ENCODE assay signal across 8 mouse cellular contexts in genomic region chr6:4746036-4746695, GRCm38 (mm10). TPM values are rescaled to one million over a fixed set of nuclear protein-coding genes. Genes with fewer than 3 reads are reported as not detected.
DNase-seq lines count a peak whose midpoint lies in the region; ATAC-seq and TF ChIP-seq lines count a peak whose summit lies in the region.

No protein-coding gene starts in this region.

- H3K4me2 ChIP-seq in heart, postnatal 0 days (ENCODE audit: low read depth, low read length): peak overlapping the region; percentile 66
- peak overlapping the region; percentile 55 for H3K4me2 ChIP-seq in liver, embryonic 15.5 days
- peak overlapping the region; percentile 57 for H3K4me2 ChIP-seq in stomach, embryonic 14.5 days (replicated peaks; ENCODE audit: low read depth, low read length)

- DNase-seq in left cerebral cortex, postnatal 4 days: peak; percentile 32
- DNase-seq in left cerebral cortex, adult 9 months (ENCODE audit: low spot score in 2 of 2): no peak
- DNase-seq in cerebellum, postnatal 25 days: peak; percentile 28 to 49
- no peak for DNase-seq in heart, postnatal 0 days (ENCODE audit: low spot score)

- no peaks in the 10 kb centered on the region for H3K9me3 ChIP-seq in heart, postnatal 0 days (replicated peaks; ENCODE audit: control insufficient read depth, low read length)
- H3K9me3 ChIP-seq in liver, embryonic 15.5 days (replicated peaks): no peaks in the 10 kb centered on the region
- peaks cover 15% of the 10 kb centered on the region; the same call in 1 of the 2 replicates for H3K9me3 ChIP-seq in stomach, embryonic 14.5 days (ENCODE audit: control insufficient read depth, low read depth, low read length)

- H3K9ac ChIP-seq in heart, postnatal 0 days (replicated peaks; ENCODE audit: low read depth, low read length): peak overlapping the region; percentile 73
- no peak overlapping the region; the same call in 1 of the 2 replicates for H3K9ac ChIP-seq in liver, embryonic 15.5 days
- H3K9ac ChIP-seq in stomach, embryonic 14.5 days (replicated peaks; ENCODE audit: low read depth, low read length): peak overlapping the region; percentile 38; the same call in 1 of the 2 replicates

- H3K4me1 ChIP-seq in heart, postnatal 0 days (ENCODE audit: control insufficient read depth, insufficient read depth): no peaks in the 10 kb centered on the region
- peaks cover 9% of the 10 kb centered on the region; the same call in 1 of the 2 replicates for H3K4me1 ChIP-seq in liver, embryonic 15.5 days (replicated peaks)
- peaks cover 6% of the 10 kb centered on the region for H3K4me1 ChIP-seq in stomach, embryonic 14.5 days (ENCODE audit: control insufficient read depth, insufficient read depth, low read length)

- H3K4me3 ChIP-seq in heart, postnatal 0 days (ENCODE audit: low read depth, low read length): peak overlapping the region; percentile 54
- peak overlapping the region; percentile 49 for H3K4me3 ChIP-seq in liver, embryonic 15.5 days (replicated peaks)
- H3K4me3 ChIP-seq in stomach, embryonic 14.5 days (ENCODE audit: low read depth, low read length): peak overlapping the region; percentile 34

- intact Hi-C loops in left cerebral cortex, postnatal 4 days (cut with DNase I): loop anchor here (5.0 to 10.0 kb wide), 2 partner anchors 369 to 636 kb away; partner anchors contain the start of gene Asb4

- TF ChIP-seq EP300 in heart, postnatal 0 days (IDR thresholded peaks at IDR 0.05; ENCODE audit: low read depth): no peak

- no peak for ATAC-seq in heart, postnatal 0 days (ENCODE audit: insufficient read depth, low read depth)
- ATAC-seq in liver, embryonic 15.5 days (ENCODE audit: insufficient read depth): no peak
- ATAC-seq in stomach, embryonic 14.5 days (ENCODE audit: insufficient number of reproducible peaks, insufficient read depth, low FRiP score, low read depth): no peak
- no peak for ATAC-seq in erythroid progenitor cell, adult 5-6 weeks (replicated peaks; ENCODE audit: low FRiP score, poor library complexity, severe bottlenecking)
- no peak for ATAC-seq in frontal cortex, adult (ENCODE audit: low TSS enrichment)

- no peak for TF ChIP-seq CTCF in heart, postnatal 0 days (IDR thresholded peaks at IDR 0.05; ENCODE audit: low read depth)

- no peaks in the 10 kb centered on the region for H3K27me3 ChIP-seq in heart, postnatal 0 days (ENCODE audit: control insufficient read depth, insufficient read depth, low read length)
- peaks cover 33% of the 10 kb centered on the region for H3K27me3 ChIP-seq in liver, embryonic 15.5 days
- H3K27me3 ChIP-seq in stomach, embryonic 14.5 days (ENCODE audit: control insufficient read depth, insufficient read depth, low read length): no peaks in the 10 kb centered on the region

- 51% methylated on average over 22 of the region's 22 CpGs for WGBS in heart, postnatal 0 days
- 51% methylated on average over 22 of the region's 22 CpGs for WGBS in liver, embryonic 15.5 days (ENCODE audit: insufficient replicate concordance)
- WGBS in stomach, embryonic 14.5 days: 53% methylated on average over 22 of the region's 22 CpGs

- H3K27ac ChIP-seq in heart, postnatal 0 days (ENCODE audit: low read depth): peak overlapping the region; percentile 76
- no peak overlapping the region; the same call in 1 of the 2 replicates for H3K27ac ChIP-seq in liver, embryonic 15.5 days (replicated peaks)
- peak overlapping the region; percentile 11; the same call in 1 of the 2 replicates for H3K27ac ChIP-seq in stomach, embryonic 14.5 days (ENCODE audit: low read length)

- H3K36me3 ChIP-seq in heart, postnatal 0 days (replicated peaks; ENCODE audit: control insufficient read depth, insufficient read depth, low read length): no peaks in the 10 kb centered on the region
- no peaks in the 10 kb centered on the region for H3K36me3 ChIP-seq in liver, embryonic 15.5 days (replicated peaks)
- no peaks in the 10 kb centered on the region for H3K36me3 ChIP-seq in stomach, embryonic 14.5 days (ENCODE audit: control insufficient read depth, insufficient read depth, low read length)

RNA-seq across cellular contexts. Expression of gene Sgce, which starts 0.8 kb away (rescaled TPM):
- total RNA-seq in left cerebral cortex, postnatal 4 days (2021): 10 to 100 TPM; 39.2 to 41.0 TPM
- 31.3 and 36.6 TPM in 2 replicates for total RNA-seq in heart, postnatal 0 days (2014; rRNA removed; ENCODE audit: low replicate concordance)
- 50.8 and 53.0 TPM in 2 replicates for polyA plus RNA-seq in heart, postnatal 0 days (2015; fragmentation: Nextera tagmentation; extraction: Ambion mirVana)
- polyA plus RNA-seq in liver, embryonic 15.5 days (2015; fragmentation: Nextera tagmentation; extraction: Ambion mirVana): 19.6 and 20.8 TPM in 2 replicates
- 65.5 and 67.5 TPM in 2 replicates for polyA plus RNA-seq in stomach, embryonic 14.5 days (2014; fragmentation: Nextera tagmentation; extraction: Ambion mirVana)
- total RNA-seq in erythroid progenitor cell, adult 5-6 weeks (2015; ENCODE audit: low replicate concordance): 3.4 TPM in 1 of 2 replicates, not detected in the other
- 0.64 TPM in 1 of 2 replicates, not detected in the other for total RNA-seq in erythroid progenitor cell, adult 5-6 weeks (2017; ENCODE audit: low replicate concordance)

RNA-seq across cellular contexts. Expression of gene Peg10, which starts 0.9 kb away (rescaled TPM):
- total RNA-seq in left cerebral cortex, postnatal 4 days (2021): 10 to 100 TPM in 1 of 2 experiments, 1 to 10 TPM in 1; 9.6 to 18.9 TPM
- total RNA-seq in heart, postnatal 0 days (2014; rRNA removed; ENCODE audit: low replicate concordance): 6.5 and 9.3 TPM in 2 replicates
- 0.41 and 0.42 TPM in 2 replicates for polyA plus RNA-seq in heart, postnatal 0 days (2015; fragmentation: Nextera tagmentation; extraction: Ambion mirVana)
- polyA plus RNA-seq in liver, embryonic 15.5 days (2015; fragmentation: Nextera tagmentation; extraction: Ambion mirVana): 1.8 and 2.0 TPM in 2 replicates
- polyA plus RNA-seq in stomach, embryonic 14.5 days (2014; fragmentation: Nextera tagmentation; extraction: Ambion mirVana): 8.2 and 8.5 TPM in 2 replicates
- not detected in 2 replicates for total RNA-seq in erythroid progenitor cell, adult 5-6 weeks (2015; ENCODE audit: low replicate concordance)
- 0.13 TPM in 1 of 2 replicates, not detected in the other for total RNA-seq in erythroid progenitor cell, adult 5-6 weeks (2017; ENCODE audit: low replicate concordance)

Comparison
In these comparisons a context has a peak if more than half of its experiments do, and no peak if none do; other contexts are left out.
1. DNase-seq: peak in left cerebral cortex, postnatal 4 days (single experiment) and cerebellum, postnatal 25 days (2 of 2); none in left cerebral cortex, adult 9 months (0 of 2) and heart, postnatal 0 days (single experiment).
2. Peak in every context shown above with its lines, with median percentiles within 50 percentile points of each other: H3K4me2 ChIP-seq and H3K4me3 ChIP-seq.